Mouse (Mus musculus) kidney, embryonic 16.5 days (tissue): Measurements from ENCODE around the gene Tsc2. TPM values are rescaled to one million over a fixed set of nuclear protein-coding genes. Genes with fewer than 3 reads are reported as not detected.

ENCODE experiments used
- ATAC-seq: fragments of 200-750 bp; cut with Nextera tagmentation; 2 replicates; pipeline ENCODE4 v1.8.0; 2017; ENCODE audit warnings: moderate TSS enrichment; ENCODE audit not compliant: low FRiP score, low TSS enrichment
- H3K27ac ChIP-seq: fragments of 300-500 bp; sonication (generic); 2 replicates; pipeline ENCODE4 v1.5.1; 2014; ENCODE audit warnings: low read length
- H3K27me3 ChIP-seq: fragments of 300-500 bp; sonication (generic); 2 replicates; pipeline ENCODE4 v1.6.1; 2014; ENCODE audit warnings: low read length, control low read depth, mixed read lengths; ENCODE audit not compliant: insufficient read depth
- H3K36me3 ChIP-seq: fragments of 300-500 bp; sonication (generic); 2 replicates; pipeline ENCODE4 v1.6.1; 2014; ENCODE audit warnings: low read length, control low read depth, mixed read lengths; ENCODE audit not compliant: insufficient read depth
- H3K4me1 ChIP-seq: fragments of 300-500 bp; sonication (generic); 2 replicates; pipeline ENCODE4 v1.6.1; 2014; ENCODE audit warnings: low read length, control low read depth, mixed read lengths; ENCODE audit not compliant: insufficient read depth
- H3K4me2 ChIP-seq: fragments of 300-500 bp; sonication (generic); replicated peaks from 2 replicates; pipeline ENCODE4 v1.6.1; 2014; ENCODE audit warnings: low read depth, low read length
- H3K4me3 ChIP-seq: fragments of 300-500 bp; sonication (generic); 2 replicates; pipeline ENCODE4 v1.5.1; 2014; ENCODE audit warnings: mild to moderate bottlenecking, low read length
- H3K9ac ChIP-seq: fragments of 300-500 bp; sonication (generic); replicated peaks from 2 replicates; pipeline ENCODE4 v1.6.1; 2014; ENCODE audit warnings: low read length
- H3K9me3 ChIP-seq: fragments of 300-500 bp; sonication (generic); 2 replicates; pipeline ENCODE4 v1.6.1; 2016; ENCODE audit warnings: low read length, control low read depth
- WGBS: fragments of 180-500 bp; shearing (Covaris S2); extraction: QIAGEN DNeasy Blood & Tissue Kit; methylation state at CpG from one replicate; pipeline ENCODE4 v1.1.7; 2014; 5-methylcytosine and 5-hydroxymethylcytosine counted together
- polyA plus RNA-seq: library from polyadenylated mRNA; unstranded; fragments of >200 nt; fragmentation: Nextera tagmentation; extraction: Ambion mirVana; gene quantifications from 2 replicates; pipeline ENCODE4 v1.2.1, GENCODE M21; 2015

The Tsc2 gene
- polyA plus RNA-seq, 1 experiment from 2014 or later: 72.8 TPM

DNA sequence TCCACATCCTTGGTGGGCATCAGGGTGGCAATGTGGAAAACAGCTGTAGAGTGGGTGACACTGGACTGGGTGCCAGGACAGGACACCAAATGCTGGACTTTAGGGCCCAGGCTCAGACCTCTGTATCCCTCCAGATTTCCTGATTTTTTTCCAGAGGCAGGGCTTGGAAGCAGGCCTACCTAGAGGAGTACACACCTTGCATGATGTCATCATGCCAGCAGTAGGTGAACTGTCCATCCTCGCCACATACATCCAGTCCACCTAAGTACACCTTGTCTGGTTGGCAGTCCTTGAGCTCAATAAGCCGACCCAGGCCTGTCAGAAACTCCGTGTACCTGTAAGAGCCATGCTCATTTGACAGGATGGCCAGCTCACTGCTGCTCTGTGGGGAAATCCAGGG is 34.4 kb downstream of the Tsc2 start:
- H3K9me3 ChIP-seq: no peaks in the 10 kb centered on the region
- ATAC-seq: no peak
- H3K4me2 ChIP-seq: no peak overlapping the region
- WGBS: 82% methylated on average over 3 of the region's 3 CpGs
- H3K27ac ChIP-seq: no peak overlapping the region
- no peaks in the 10 kb centered on the region for H3K27me3 ChIP-seq
- H3K9ac ChIP-seq: no peak overlapping the region
- no peak overlapping the region for H3K4me3 ChIP-seq
- H3K4me1 ChIP-seq: no peaks in the 10 kb centered on the region
- peaks cover 72% of the 10 kb centered on the region for H3K36me3 ChIP-seq

GRCm38 (mm10) chr17:24596471-24597183 is 35.8 kb downstream of the Tsc2 start:
- H3K4me1 ChIP-seq: no peaks in the 10 kb centered on the region
- no peak overlapping the region for H3K9ac ChIP-seq
- no peak overlapping the region for H3K4me2 ChIP-seq
- H3K4me3 ChIP-seq: no peak overlapping the region
- 85% methylated on average over 19 of the region's 19 CpGs for WGBS
- H3K27me3 ChIP-seq: no peaks in the 10 kb centered on the region
- H3K27ac ChIP-seq: no peak overlapping the region
- H3K36me3 ChIP-seq: peaks cover 70% of the 10 kb centered on the region
- no peaks in the 10 kb centered on the region for H3K9me3 ChIP-seq
- ATAC-seq: no peak

DNA sequence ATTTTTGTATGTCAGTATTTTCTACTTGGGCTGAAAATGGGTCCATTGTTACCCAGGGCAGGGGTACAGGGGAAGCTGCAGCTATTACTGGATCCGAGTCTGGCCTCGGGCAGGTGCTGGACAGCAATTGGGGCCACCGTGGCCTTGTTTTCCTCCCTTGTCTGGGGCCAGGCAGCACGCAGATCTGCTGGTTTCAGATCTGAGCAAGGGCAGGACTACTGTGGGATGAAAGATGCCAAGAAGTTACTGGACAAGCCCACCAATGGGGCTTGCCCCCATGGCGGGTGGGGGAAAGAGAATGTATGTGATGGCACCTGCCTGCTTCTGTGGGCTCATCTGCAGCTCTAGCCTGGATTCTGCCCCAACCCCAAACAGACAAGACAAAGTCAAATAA is 36.4 kb downstream of the Tsc2 start:
- Histone ChIP-seq H3K27me3 (no peaks in the 10 kb centered on the region), H3K9me3 (no peaks in the 10 kb centered on the region), H3K27ac (no peak overlapping the region), H3K4me2 (no peak overlapping the region), H3K4me1 (no peaks in the 10 kb centered on the region), H3K4me3 (no peak overlapping the region), H3K9ac (no peak overlapping the region), H3K36me3 (peaks cover 72% of the 10 kb centered on the region)
- WGBS: 84% methylated on average over 5 of the region's 5 CpGs
- ATAC-seq: no peak

- 77% methylated on average over 17 of the region's 17 CpGs for WGBS
- H3K27me3 ChIP-seq: no peaks in the 10 kb centered on the region
- no peak overlapping the region for H3K27ac ChIP-seq
- no peak overlapping the region for H3K4me3 ChIP-seq
- H3K4me2 ChIP-seq: no peak overlapping the region
- peaks cover 77% of the 10 kb centered on the region for H3K36me3 ChIP-seq
- no peaks in the 10 kb centered on the region for H3K9me3 ChIP-seq
- no peak overlapping the region for H3K9ac ChIP-seq
- no peak for ATAC-seq
- H3K4me1 ChIP-seq: no peaks in the 10 kb centered on the region
Observed at GRCm38 (mm10) chr17:24595126-24596072, 37.0 kb downstream of the Tsc2 start.

- H3K9ac ChIP-seq: no peak overlapping the region
- H3K27me3 ChIP-seq: no peaks in the 10 kb centered on the region
- no peak overlapping the region for H3K4me3 ChIP-seq
- ATAC-seq: no peak
- H3K4me2 ChIP-seq: no peak overlapping the region
- no peaks in the 10 kb centered on the region for H3K4me1 ChIP-seq
- H3K9me3 ChIP-seq: no peaks in the 10 kb centered on the region
- H3K36me3 ChIP-seq: peaks cover 75% of the 10 kb centered on the region
- no peak overlapping the region for H3K27ac ChIP-seq
- 92% methylated on average over 26 of the region's 26 CpGs for WGBS
Observed at GRCm38 (mm10) chr17:24593992-24594890, 38.2 kb downstream of the Tsc2 start.

DNA sequence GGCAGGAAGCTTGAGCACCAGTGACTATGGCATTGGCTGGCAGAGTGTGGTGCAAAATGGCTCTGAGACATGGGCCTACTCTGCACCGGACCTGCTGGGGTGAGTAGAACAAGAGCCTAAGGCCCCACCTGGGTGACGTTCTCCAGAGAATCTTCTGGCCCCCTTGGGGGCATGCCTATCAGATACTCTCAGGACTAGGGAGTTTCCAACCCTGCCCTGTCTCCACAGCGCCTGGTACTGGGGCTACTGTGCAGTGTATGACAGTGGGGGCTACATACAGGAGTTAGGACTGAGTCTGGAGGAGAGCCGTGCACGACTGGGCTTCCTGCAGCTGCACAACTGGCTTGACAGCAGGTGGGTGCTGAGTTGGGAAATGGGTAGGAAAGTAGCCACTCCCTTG is 39.2 kb downstream of the Tsc2 start:
- ATAC-seq: no peak
- WGBS: 86% methylated on average over 5 of the region's 5 CpGs
- no peaks in the 10 kb centered on the region for H3K27me3 ChIP-seq
- H3K36me3 ChIP-seq: peaks cover 71% of the 10 kb centered on the region
- H3K9ac ChIP-seq: no peak overlapping the region
- H3K4me2 ChIP-seq: no peak overlapping the region
- no peak overlapping the region for H3K27ac ChIP-seq
- no peak overlapping the region for H3K4me3 ChIP-seq
- H3K4me1 ChIP-seq: no peaks in the 10 kb centered on the region
- H3K9me3 ChIP-seq: no peaks in the 10 kb centered on the region

GRCm38 (mm10) chr17:24591695-24592094 is 40.7 kb downstream of the Tsc2 start:
- no peak for ATAC-seq
- H3K27ac ChIP-seq: no peak overlapping the region
- H3K36me3 ChIP-seq: peaks cover 70% of the 10 kb centered on the region
- H3K9ac ChIP-seq: no peak overlapping the region
- 95% methylated on average over 5 of the region's 5 CpGs for WGBS
- H3K4me2 ChIP-seq: no peak overlapping the region
- H3K27me3 ChIP-seq: no peaks in the 10 kb centered on the region
- H3K9me3 ChIP-seq: no peaks in the 10 kb centered on the region
- H3K4me1 ChIP-seq: no peaks in the 10 kb centered on the region
- H3K4me3 ChIP-seq: no peak overlapping the region

DNA sequence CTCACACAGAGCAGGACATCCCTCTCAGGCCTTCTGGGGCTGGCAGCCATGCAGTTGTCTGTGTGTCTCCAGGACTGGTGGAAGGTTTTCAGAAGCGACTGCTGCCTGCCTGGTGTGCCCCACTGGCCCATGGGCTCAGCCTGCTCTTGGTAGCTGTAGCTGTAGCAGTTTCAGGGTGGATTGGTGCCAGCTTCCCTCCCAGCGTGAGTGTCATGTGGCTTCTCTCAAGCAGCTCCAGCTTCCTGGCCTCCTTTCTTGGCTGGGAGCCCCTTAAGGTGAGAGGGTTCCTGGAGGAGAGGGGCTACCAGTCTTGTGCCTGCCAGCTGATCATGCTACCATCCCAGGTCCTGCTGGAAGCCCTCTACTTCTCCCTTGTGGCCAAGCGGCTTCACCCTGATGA is 41.5 kb downstream of the Tsc2 start:
- Histone ChIP-seq H3K4me3 (no peak overlapping the region), H3K9me3 (no peaks in the 10 kb centered on the region), H3K4me1 (no peaks in the 10 kb centered on the region), H3K4me2 (no peak overlapping the region), H3K27ac (no peak overlapping the region), H3K27me3 (no peaks in the 10 kb centered on the region), H3K9ac (no peak overlapping the region), H3K36me3 (peaks cover 70% of the 10 kb centered on the region)
- no peak for ATAC-seq
- 88% methylated on average over 3 of the region's 3 CpGs for WGBS

DNA sequence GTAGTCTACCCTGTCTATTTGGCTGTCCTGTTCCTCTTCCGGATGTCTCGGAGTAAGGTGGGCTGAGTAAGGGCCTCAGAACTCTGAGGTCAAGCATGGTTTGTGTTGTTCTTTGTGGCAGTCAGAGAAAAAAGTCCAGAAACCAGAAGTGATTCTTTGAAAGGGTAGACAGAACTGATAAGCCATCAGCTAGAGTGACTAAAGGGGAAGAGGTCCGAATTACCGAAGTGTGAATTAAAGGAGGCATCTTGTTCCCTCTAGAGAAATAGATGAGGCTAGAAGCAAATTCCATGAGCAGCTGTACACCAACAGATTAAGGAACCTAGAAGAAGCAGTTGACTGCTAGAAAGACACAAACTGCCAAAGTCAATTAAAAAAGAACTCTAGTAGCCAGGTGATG is 45.9 kb downstream of the Tsc2 start:
- ATAC-seq: no peak
- Histone ChIP-seq H3K4me1 (no peaks in the 10 kb centered on the region), H3K9ac (no peak overlapping the region), H3K9me3 (no peaks in the 10 kb centered on the region), H3K4me2 (no peak overlapping the region), H3K27ac (no peak overlapping the region), H3K36me3 (peaks cover 59% of the 10 kb centered on the region), H3K4me3 (no peak overlapping the region), H3K27me3 (no peaks in the 10 kb centered on the region)
- WGBS: 95% methylated on average over 4 of the region's 4 CpGs
